Mouse (Mus musculus) bone marrow macrophage, adult 2 months (primary cell): ENCODE data around the gene Scgb1a1.

Source experiments
- CTCF ChIP-seq: IDR thresholded peaks from 2 replicates; pipeline ENCODE4 v1.5.1; 2012; ENCODE audit warnings: low read depth, mild to moderate bottlenecking, low read length, moderate library complexity
- POLR2A ChIP-seq: IDR thresholded peaks from 2 replicates; pipeline ENCODE4 v1.6.1; 2012; ENCODE audit warnings: mild to moderate bottlenecking, low read depth, low read length, borderline replicate concordance

DNA sequence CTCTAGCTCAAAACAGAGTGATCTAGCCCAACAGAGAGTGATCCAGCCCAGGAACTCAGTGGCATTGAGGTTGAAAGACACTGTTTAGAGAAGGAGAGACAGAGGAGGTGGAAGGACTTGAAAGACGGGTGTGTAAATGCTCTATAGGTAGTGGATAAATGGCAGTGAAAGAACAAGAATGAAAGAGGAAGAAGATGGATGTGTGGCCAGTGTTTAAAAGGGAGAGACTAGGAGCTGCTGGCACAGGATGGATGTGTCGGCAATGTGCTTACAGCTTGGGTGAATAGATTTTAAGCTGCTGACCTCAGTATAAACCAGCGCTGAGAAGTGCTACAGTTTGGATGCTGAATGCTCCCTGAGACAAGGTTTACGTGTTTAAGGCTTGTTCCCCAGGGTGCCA, 13.3 kb downstream of the Scgb1a1 start:
- TF ChIP-seq POLR2A, result no peak
- TF ChIP-seq CTCF, result no peak
